Mouse (Mus musculus): ENCODE measurements at regions not wholly inside any gene's neighbourhood (a gene's known extent, or its start where the extent isn't known, plus 50 kb on each side); places are given as distances from the start of the nearest gene placed in this dataset.

DNA sequence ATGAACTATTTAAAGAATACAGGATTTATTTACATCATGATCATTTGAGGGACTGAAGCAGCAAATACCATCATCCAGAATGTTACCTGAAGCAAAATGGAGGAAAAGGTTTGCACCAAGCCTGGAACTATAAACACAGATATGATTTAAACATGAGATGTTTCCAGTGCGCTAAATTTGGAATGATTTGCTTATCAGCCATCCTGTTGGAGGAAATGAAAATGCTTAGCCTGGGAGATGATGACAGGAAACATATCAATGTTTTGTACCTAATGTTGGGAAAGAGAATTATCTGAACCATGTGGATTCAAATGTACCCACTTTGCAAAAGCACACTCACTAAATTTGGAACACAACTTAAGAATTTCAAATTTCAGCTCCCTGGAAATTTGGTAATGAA, 149.3 kb downstream of the Adgra3 start:
- DNase-seq (ENCODE audit: low spot score): no peak

DNA sequence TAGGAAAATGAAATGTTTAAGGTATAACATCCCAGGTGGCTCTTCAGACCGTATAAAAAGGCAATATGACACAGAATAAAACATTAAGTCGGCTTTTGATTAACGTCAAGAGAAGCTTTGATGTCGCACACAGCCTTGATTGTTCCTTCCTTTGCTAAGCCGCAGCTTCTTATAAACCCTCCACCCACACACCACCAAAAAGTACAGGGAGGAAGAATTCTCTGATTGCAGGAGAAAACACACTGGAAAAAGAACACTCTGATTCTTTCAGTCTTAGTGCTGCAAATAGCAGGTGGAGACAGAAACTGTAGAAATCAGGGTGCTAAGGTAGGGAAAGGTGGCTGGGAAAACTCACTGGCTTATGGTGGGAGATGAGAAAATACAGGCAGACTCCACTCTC, 162.7 kb downstream of the Adgra3 start:
- DNase-seq (ENCODE audit: low spot score): no peak

GRCm38 (mm10) chr5:49880383-49880782, 178.4 kb downstream of the Adgra3 start:
- DNase-seq (ENCODE audit: low spot score): no peak

DNA sequence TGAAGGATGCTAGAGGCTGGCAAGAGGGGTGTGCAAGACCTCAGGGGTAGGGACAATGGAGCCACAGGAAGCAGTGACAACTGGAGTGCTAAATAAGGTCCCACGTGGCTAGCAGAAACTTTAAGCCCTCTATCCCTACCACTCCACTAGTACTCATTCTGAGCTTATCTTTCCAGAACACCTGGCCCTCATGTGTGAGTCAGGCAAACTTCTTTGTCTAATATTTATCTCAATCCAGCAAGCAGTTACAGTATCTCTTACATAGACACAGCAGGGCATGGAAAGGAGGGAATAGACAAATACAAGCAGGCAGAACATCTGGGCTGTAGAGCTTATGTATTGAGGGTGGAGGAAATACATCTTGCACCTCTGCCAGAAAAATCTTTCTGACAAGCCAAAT, 182.6 kb downstream of the Adgra3 start:
- DNase-seq (ENCODE audit: low spot score): peak; percentile 23

GRCm38 (mm10) chr5:49857202-49857601, 201.6 kb downstream of the Adgra3 start:
- DNase-seq (ENCODE audit: low spot score): no peak

DNA sequence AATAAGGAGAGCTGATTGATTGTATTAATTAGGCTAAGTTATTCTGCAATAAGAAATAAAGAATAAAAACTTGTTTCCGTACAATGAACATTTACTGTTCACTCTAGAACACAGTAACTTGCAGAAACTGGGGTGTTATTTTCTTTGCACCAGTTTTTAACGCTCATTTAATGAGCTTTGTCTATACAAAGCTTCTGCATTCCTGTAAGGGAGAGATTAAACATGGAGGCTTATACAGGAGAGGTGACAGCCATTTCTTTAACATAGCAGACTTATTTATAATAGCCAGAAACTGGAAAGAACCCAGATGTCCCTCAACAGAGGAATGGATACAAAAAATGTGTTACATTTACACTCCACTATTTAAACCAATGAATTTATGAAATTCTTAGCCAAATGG, 202.8 kb downstream of the Adgra3 start:
- no peak for DNase-seq (ENCODE audit: low spot score)

GRCm38 (mm10) chr5:49848680-49849079, 210.1 kb downstream of the Adgra3 start:
- DNase-seq (ENCODE audit: low spot score): no peak

DNA sequence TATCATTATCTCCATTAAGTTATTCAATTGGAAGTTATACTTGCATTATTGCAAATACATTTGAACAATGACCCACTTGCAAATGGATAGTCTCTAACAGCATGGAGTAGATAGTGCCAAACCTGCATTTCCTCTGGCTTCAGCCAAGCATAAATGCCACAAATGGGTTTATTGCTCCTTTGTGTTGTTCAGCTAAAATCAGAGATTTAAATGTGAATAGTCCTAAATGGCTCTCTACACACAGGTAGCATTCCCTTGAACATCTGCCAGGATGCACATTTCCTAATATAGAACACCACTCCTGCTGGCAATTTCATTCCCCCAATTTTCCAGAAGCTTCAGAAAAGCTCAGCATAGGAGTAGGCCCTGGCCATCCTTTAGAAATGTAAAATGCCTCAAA, 210.6 kb downstream of the Adgra3 start:
- no peak for DNase-seq (ENCODE audit: low spot score)

GRCm38 (mm10) chr5:49818832-49819231, 240.0 kb downstream of the Adgra3 start:
- DNase-seq (ENCODE audit: low spot score): no peak

GRCm38 (mm10) chr5:49816751-49817150, 242.1 kb downstream of the Adgra3 start:
- no peak for DNase-seq (ENCODE audit: low spot score)

GRCm38 (mm10) chr5:49813335-49813734, 245.5 kb downstream of the Adgra3 start:
- DNase-seq (ENCODE audit: low spot score): no peak

- DNase-seq (ENCODE audit: low spot score): no peak
Observed at GRCm38 (mm10) chr5:49788494-49789160, 263.9 kb upstream of the Kcnip4 start.

DNA sequence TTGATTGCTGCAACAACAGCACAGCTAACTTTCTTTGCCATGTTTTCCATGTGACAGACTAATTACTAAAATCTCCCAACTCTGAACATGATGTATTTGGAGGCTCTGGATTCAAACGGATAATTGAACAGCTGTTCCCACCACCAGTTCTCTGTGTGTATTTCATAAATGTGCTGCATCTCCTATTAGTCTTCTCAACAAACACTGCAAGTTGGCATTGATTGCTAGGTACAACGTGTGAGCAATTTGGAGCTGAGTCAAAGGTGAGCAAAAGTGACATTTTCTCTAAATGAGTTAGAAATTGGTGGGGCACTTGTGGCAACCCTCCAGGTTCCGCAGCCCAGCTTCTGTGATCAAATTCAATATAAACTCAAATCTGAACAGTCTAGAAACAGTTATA, 259.0 kb upstream of the Kcnip4 start:
- no peak for DNase-seq (ENCODE audit: low spot score)

DNA sequence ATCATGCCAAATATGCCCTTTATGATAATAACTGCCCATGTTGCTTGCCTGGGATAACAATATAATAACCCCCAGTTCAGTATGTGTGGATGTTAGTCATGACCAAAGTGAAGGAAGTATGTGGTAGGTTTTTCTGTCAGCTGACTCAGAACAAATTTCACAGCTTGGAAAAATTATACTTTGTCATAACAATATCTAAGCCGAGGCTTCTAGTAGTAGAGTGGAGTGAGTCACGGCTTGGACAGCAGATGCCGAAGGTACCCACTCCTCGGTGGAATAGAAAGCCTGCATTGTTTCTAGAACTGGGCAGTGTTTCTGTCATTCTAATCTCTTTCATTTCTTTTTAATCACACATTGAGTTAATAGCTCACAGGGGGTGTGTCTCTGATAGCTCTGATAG, 236.3 kb upstream of the Kcnip4 start:
- DNase-seq (ENCODE audit: low spot score): no peak

DNA sequence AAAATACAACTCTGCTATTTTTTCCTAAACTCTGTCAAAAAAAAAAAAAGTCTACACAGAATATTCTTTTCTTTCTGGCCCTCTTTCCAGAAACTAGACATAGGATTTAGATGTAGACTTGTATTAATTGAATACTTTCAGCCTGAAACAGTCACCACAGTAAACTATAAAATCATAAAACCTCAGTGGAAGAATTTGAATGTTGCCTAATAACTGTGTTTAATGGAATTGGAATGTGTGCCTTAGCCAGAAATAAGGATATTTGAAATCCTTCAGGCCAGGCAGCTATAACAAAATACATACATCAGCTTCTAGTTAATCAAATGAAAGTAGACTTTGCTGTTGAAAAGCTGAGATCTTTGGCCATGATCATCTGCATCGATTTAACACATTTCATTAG, 230.8 kb upstream of the Kcnip4 start:
- DNase-seq (ENCODE audit: low spot score): no peak

- no peak for DNase-seq (ENCODE audit: low spot score)
Observed at GRCm38 (mm10) chr5:49712607-49713006, 187.9 kb upstream of the Kcnip4 start.

DNA sequence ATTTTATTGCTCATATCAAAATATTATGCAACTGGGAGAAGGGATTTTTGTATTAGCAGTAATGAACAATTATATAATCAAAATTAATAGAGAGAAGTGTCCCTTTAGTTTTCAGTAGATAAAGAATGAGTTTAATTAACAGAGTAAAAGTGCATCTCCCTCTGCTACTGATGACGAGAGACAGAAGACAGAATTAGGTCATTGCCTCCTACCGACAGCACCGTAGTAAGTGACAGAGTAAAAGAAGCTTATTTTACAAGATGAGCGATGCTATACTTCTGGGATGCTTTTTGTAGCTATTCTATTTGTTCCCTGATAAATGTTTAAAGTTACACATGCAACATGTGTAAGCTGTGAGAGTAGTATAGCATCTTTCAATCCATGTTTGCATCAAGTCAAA, 157.4 kb upstream of the Kcnip4 start:
- DNase-seq (ENCODE audit: low spot score): no peak

DNA sequence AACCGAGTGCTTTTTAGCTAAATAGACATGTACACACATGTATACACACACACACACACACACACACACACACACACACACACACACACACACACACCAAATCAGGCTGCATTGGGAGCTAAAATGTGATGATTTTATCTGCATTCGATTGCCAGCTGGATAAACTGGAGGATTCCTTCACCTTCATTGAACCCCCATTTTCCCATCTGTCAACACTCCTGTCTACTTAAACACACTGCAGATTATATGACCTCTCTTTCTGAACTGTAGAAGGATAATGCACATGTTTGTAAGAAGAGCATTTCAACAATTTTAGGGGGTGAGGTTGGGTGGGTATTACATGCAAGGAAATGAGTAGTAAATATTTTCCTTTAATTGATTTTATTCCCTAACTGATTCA, 156.8 kb upstream of the Kcnip4 start:
- no peak for DNase-seq (ENCODE audit: low spot score)

DNA sequence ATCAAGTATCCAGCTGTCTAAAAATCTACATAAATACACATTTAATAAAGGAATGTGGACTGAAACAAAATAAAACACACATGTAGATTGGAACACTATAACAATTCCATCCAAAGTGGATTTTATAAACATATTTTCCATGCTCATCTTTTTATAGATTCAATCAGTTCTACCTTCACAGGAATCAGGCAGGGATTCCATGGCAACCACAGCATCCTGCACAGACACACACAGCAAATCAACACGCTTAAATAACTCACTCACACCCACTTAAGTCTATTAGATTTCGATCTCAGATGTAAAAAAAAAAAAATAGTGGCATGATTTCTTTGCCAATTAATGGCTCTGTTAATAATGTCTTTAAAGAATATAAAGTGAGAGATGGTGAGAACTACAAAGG, 151.2 kb upstream of the Kcnip4 start:
- DNase-seq (ENCODE audit: low spot score): no peak

- no peak for DNase-seq (ENCODE audit: low spot score)
Observed at GRCm38 (mm10) chr5:49665196-49665595, 140.5 kb upstream of the Kcnip4 start.

DNA sequence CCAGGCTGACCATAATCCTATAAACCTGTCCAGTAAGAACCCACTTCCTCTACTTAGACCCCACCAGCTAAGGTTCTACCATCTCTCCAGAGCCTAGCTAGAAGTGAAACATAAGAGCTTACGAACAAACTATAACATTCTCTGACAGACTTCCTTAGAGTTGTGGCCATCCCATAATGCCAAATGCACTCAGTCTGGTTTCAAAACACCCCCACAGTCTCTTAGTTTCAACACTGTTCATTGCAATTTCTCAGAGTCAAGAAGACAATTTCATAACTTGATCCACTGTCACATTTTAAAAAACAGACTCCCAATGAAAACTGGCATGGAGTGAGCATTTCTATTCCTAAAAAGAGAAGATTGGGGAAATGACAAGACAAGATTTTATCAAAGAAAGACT, 139.2 kb upstream of the Kcnip4 start:
- no peak for DNase-seq (ENCODE audit: low spot score)

DNA sequence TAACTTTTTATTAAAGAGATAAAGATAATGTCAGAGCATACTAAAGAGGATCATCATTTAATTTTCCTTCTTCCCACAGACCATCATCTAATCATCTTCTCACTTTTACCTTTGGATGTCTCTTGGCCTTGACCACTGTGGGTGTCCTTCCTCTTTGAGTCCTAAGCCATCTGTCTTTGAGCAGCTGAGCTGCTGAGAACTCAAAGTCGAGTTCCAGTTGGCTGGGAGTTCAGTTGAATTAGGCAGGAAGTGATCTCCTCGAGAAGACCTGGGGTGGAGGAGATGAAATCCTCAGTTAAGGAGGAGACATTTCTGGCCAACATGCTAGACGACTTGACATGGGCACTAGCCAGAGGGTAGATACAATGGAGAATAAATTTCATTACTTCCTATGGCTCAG, 137.4 kb upstream of the Kcnip4 start:
- DNase-seq (ENCODE audit: low spot score): no peak

- DNase-seq (ENCODE audit: low spot score): no peak
Observed at GRCm38 (mm10) chr5:49660598-49660997, 135.9 kb upstream of the Kcnip4 start.

- no peak for DNase-seq (ENCODE audit: low spot score)
Observed at GRCm38 (mm10) chr5:49650953-49651352, 126.2 kb upstream of the Kcnip4 start.

GRCm38 (mm10) chr5:49645781-49646180, 121.1 kb upstream of the Kcnip4 start:
- no peak for DNase-seq (ENCODE audit: low spot score)
